ENCODE assay signal across 8 mouse cellular contexts in genomic region chr9:27148631-27149471, GRCm38 (mm10). TPM values are rescaled to one million over a fixed set of nuclear protein-coding genes. Genes with fewer than 3 reads are reported as not detected.
DNase-seq lines count a peak whose midpoint lies in the region; ATAC-seq lines count a peak whose summit lies in the region.

No protein-coding gene starts in this region.

- 30% methylated on average over 18 of the region's 18 CpGs for WGBS in heart, embryonic 12.5 days
- WGBS in embryonic facial prominence, embryonic 12.5 days: 22% methylated on average over 18 of the region's 18 CpGs
- 13% methylated on average over 18 of the region's 18 CpGs for WGBS in midbrain, embryonic 13.5 days

- ATAC-seq in heart, embryonic 12.5 days (ENCODE audit: insufficient number of reproducible peaks, low FRiP score): peak; percentile 25; the same call in 1 of the 2 replicates
- peak; percentile 48; the same call in 1 of the 2 replicates for ATAC-seq in embryonic facial prominence, embryonic 12.5 days (ENCODE audit: insufficient number of reproducible peaks, insufficient read depth, low FRiP score, low TSS enrichment)
- ATAC-seq in midbrain, embryonic 13.5 days: peak; percentile 90

- no peak for DNase-seq in heart, adult 11 months
- peak; percentile 69 for DNase-seq in kidney, adult 11 months
- no peak for DNase-seq in right cerebral cortex, postnatal 25 days
- DNase-seq in urinary bladder, adult 18-20 months (ENCODE audit: low spot score in 2 of 2): no peak
- no peak for DNase-seq in layer of hippocampus, adult 18-20 months (ENCODE audit: low spot score in 2 of 2)

- peaks cover 39% of the 10 kb centered on the region for H3K4me1 ChIP-seq in heart, embryonic 12.5 days (replicated peaks)
- peaks cover 26% of the 10 kb centered on the region for H3K4me1 ChIP-seq in embryonic facial prominence, embryonic 12.5 days
- H3K4me1 ChIP-seq in midbrain, embryonic 13.5 days (replicated peaks): peaks cover 64% of the 10 kb centered on the region

- peak overlapping the region; percentile 33; the same call in 1 of the 2 replicates for H3K27ac ChIP-seq in heart, embryonic 12.5 days (ENCODE audit: poor library complexity, severe bottlenecking)
- H3K27ac ChIP-seq in embryonic facial prominence, embryonic 12.5 days: peak overlapping the region; percentile 63
- H3K27ac ChIP-seq in midbrain, embryonic 13.5 days: peak overlapping the region; percentile 84

- no peaks in the 10 kb centered on the region for H3K27me3 ChIP-seq in heart, embryonic 12.5 days (replicated peaks)
- no peaks in the 10 kb centered on the region for H3K27me3 ChIP-seq in embryonic facial prominence, embryonic 12.5 days
- no peaks in the 10 kb centered on the region for H3K27me3 ChIP-seq in midbrain, embryonic 13.5 days

- peak overlapping the region; percentile 45 for H3K9ac ChIP-seq in heart, embryonic 12.5 days
- no peak overlapping the region for H3K9ac ChIP-seq in embryonic facial prominence, embryonic 12.5 days
- peak overlapping the region; percentile 40; the same call in 1 of the 2 replicates for H3K9ac ChIP-seq in midbrain, embryonic 13.5 days (replicated peaks)

- peak overlapping the region; percentile 24; the same call in 1 of the 2 replicates for H3K4me3 ChIP-seq in heart, embryonic 12.5 days
- no peak overlapping the region for H3K4me3 ChIP-seq in embryonic facial prominence, embryonic 12.5 days
- H3K4me3 ChIP-seq in midbrain, embryonic 13.5 days (replicated peaks): peak overlapping the region; percentile 22

- H3K36me3 ChIP-seq in heart, embryonic 12.5 days: no peaks in the 10 kb centered on the region
- H3K36me3 ChIP-seq in embryonic facial prominence, embryonic 12.5 days: no peaks in the 10 kb centered on the region
- H3K36me3 ChIP-seq in midbrain, embryonic 13.5 days: peaks cover 14% of the 10 kb centered on the region; the same call in 1 of the 2 replicates

- peak overlapping the region; percentile 63 for H3K4me2 ChIP-seq in heart, embryonic 12.5 days
- H3K4me2 ChIP-seq in embryonic facial prominence, embryonic 12.5 days (replicated peaks): peak overlapping the region; percentile 14
- H3K4me2 ChIP-seq in midbrain, embryonic 13.5 days (replicated peaks): peak overlapping the region; percentile 45

- H3K9me3 ChIP-seq in heart, embryonic 12.5 days (replicated peaks): no peaks in the 10 kb centered on the region
- H3K9me3 ChIP-seq in embryonic facial prominence, embryonic 12.5 days: no peaks in the 10 kb centered on the region
- H3K9me3 ChIP-seq in midbrain, embryonic 13.5 days: no peaks in the 10 kb centered on the region

RNA-seq across cellular contexts. Expression of gene Jam3, which starts 6.4 kb away (rescaled TPM):
- 47.4 and 50.0 TPM in 2 replicates for polyA plus RNA-seq in heart, embryonic 12.5 days (2016; fragmentation: Nextera tagmentation; extraction: Ambion mirVana)
- polyA plus RNA-seq in embryonic facial prominence, embryonic 12.5 days (2016; fragmentation: Nextera tagmentation; extraction: Ambion mirVana): 111 and 120 TPM in 2 replicates
- 99.8 and 103 TPM in 2 replicates for polyA plus RNA-seq in midbrain, embryonic 13.5 days (2015; fragmentation: Nextera tagmentation; extraction: Ambion mirVana)
- 10 to 100 TPM; 34.6 to 37.8 TPM for total RNA-seq in layer of hippocampus, adult 18-20 months (2021)

Comparison
In these comparisons a context has a peak if more than half of its experiments do, and no peak if none do; other contexts are left out.
1. ATAC-seq: peak in every context shown above with its lines; median percentile 90 in midbrain, embryonic 13.5 days; 48 in embryonic facial prominence, embryonic 12.5 days; 25 in heart, embryonic 12.5 days.
2. H3K27ac ChIP-seq: peak in every context shown above with its lines; median percentile 84 in midbrain, embryonic 13.5 days; 63 in embryonic facial prominence, embryonic 12.5 days; 33 in heart, embryonic 12.5 days.